Mouse (Mus musculus) E14TG2a.4 (cell line): ENCODE measurements around the gene 4930524J08Rik.

Experiments
- H3K27me3 ChIP-seq: 2 replicates; pipeline ENCODE4 v1.6.1; 2014; ENCODE audit warnings: low read length, control low read depth; ENCODE audit not compliant: insufficient read depth
- H3K36me3 ChIP-seq: 2 replicates; pipeline ENCODE4 v1.6.1; 2014; ENCODE audit warnings: low read length, control low read depth; ENCODE audit not compliant: insufficient read depth
- H3K4me1 ChIP-seq: replicated peaks from 2 replicates; pipeline ENCODE4 v1.6.1; 2014; ENCODE audit warnings: low read depth, low read length, control low read depth
- H3K4me3 ChIP-seq: replicated peaks from 2 replicates; pipeline ENCODE4 v1.5.1; 2014; ENCODE audit warnings: mild to moderate bottlenecking, low read length
- H3K9me3 ChIP-seq: 2 replicates; pipeline ENCODE4 v1.6.1; 2014; ENCODE audit warnings: low read length, control low read depth
- CTCF ChIP-seq: conservative IDR thresholded peaks from 2 replicates; pipeline ENCODE4 v1.5.1; 2014; ENCODE audit warnings: low read length
- NANOG ChIP-seq: IDR thresholded peaks from 2 replicates; pipeline ENCODE4 v1.6.1; 2014; ENCODE audit warnings: borderline replicate concordance, low read length, mixed read lengths
- POU5F1 ChIP-seq: IDR thresholded peaks from 2 replicates; pipeline ENCODE4 v1.6.1; 2014; ENCODE audit warnings: low read length, borderline replicate concordance

4930524J08Rik gene

DNA sequence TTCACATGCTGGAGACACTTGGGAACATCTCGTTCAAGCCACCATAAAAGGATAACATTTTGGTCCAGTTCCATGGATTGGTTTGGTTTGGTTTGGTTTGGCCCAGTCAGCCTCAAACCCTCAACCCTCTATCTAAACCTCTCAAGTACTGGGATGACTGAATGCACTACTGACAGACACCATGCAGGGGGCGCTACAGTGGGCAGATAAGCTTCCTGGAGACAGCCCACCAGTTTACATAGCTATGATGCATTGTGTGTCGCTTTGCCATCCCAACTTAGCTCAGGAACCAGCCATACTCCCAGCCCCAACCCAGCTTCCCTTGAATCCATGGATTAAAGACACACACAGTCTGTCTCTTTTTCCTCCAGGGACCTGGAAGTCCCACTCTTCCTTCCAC is 29.6 kb downstream of the 4930524J08Rik start:
- no peak overlapping the region for H3K4me3 ChIP-seq
- H3K27me3 ChIP-seq, result no peaks in the 10 kb centered on the region
- no peaks in the 10 kb centered on the region for H3K36me3 ChIP-seq
- peaks cover 4% of the 10 kb centered on the region for H3K4me1 ChIP-seq
- no peaks in the 10 kb centered on the region for H3K9me3 ChIP-seq
- TF ChIP-seq CTCF, result peak; percentile 52
- no peak for TF ChIP-seq NANOG

DNA sequence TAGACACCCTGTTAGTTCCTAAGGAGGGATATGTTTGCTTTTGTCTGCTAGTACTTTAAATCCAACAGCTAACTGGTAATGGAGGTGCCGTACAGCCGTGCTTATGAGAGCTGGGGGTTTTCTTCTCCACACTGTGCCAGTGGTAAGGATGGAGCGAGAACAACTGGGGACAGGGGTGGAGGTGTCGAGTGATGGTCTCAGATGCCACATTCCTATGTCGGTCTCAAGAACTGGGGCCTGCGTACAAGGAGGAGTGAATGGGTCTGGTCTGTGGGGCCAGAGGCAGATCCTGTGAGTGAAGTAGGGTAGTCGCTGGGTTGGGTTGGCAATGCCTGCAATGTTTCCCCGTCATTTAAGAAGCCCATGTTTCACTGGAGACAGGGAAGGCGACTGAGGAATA is 33.7 kb downstream of the 4930524J08Rik start:
- H3K27me3 ChIP-seq, result no peaks in the 10 kb centered on the region
- no peaks in the 10 kb centered on the region for H3K9me3 ChIP-seq
- H3K36me3 ChIP-seq, result no peaks in the 10 kb centered on the region
- no peaks in the 10 kb centered on the region for H3K4me1 ChIP-seq
- no peak for TF ChIP-seq POU5F1
- no peak for TF ChIP-seq CTCF
- no peak for TF ChIP-seq NANOG
- no peak overlapping the region for H3K4me3 ChIP-seq

DNA sequence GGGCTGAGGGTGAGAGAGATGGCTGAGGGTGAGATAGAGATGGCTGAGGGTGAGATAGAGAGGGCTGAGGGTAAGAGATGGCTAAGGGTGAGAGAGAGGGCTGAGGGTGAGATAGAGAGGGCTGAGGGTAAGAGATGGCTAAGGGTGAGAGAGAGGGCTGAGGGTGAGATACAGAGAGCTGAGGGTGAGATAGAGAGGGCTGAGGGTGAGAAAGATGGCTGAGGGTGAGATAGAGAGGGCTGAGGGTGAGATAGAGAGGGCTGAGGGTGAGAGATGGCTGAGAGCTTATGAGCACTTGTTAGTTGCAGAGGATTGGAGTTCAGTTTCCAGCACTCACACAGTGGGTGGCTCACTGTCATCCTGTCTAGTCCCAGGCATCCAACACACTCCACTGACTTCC is 41.2 kb downstream of the 4930524J08Rik start:
- Histone ChIP-seq H3K36me3 (no peaks in the 10 kb centered on the region), H3K27me3 (no peaks in the 10 kb centered on the region), H3K4me3 (no peak overlapping the region), H3K9me3 (no peaks in the 10 kb centered on the region), H3K4me1 (no peaks in the 10 kb centered on the region)
- TF ChIP-seq POU5F1, result no peak
- no peak for TF ChIP-seq CTCF
- no peak for TF ChIP-seq NANOG

- no peaks in the 10 kb centered on the region for H3K36me3 ChIP-seq
- H3K4me1 ChIP-seq, result no peaks in the 10 kb centered on the region; the same call in 1 of the 2 replicates
- no peaks in the 10 kb centered on the region for H3K27me3 ChIP-seq
- no peaks in the 10 kb centered on the region for H3K9me3 ChIP-seq
- no peak for TF ChIP-seq POU5F1
- TF ChIP-seq CTCF, result no peak
- TF ChIP-seq NANOG, result no peak
- H3K4me3 ChIP-seq, result no peak overlapping the region
Measured at GRCm38 (mm10) chr5:100024403-100024802, 45.5 kb downstream of the 4930524J08Rik start.

GRCm38 (mm10) chr5:100024868-100025267 is 46.0 kb downstream of the 4930524J08Rik start:
- H3K4me1 ChIP-seq, result no peaks in the 10 kb centered on the region; the same call in 1 of the 2 replicates
- H3K4me3 ChIP-seq, result no peak overlapping the region
- no peak for TF ChIP-seq POU5F1
- no peak for TF ChIP-seq CTCF
- no peak for TF ChIP-seq NANOG
- H3K36me3 ChIP-seq, result no peaks in the 10 kb centered on the region
- H3K9me3 ChIP-seq, result no peaks in the 10 kb centered on the region
- no peaks in the 10 kb centered on the region for H3K27me3 ChIP-seq
